Mouse (Mus musculus) brain, adult 2 months (tissue): ENCODE results near the gene Il21r.

ENCODE experiments used
- DNase-seq: peaks from one replicate; pipeline ENCODE4 v3.0.0; 2011; ENCODE audit warnings: low read depth, low spot score

Gene Il21r

GRCm38 (mm10) chr7:125575738-125576540 is 27.3 kb upstream of the Il21r start:
- no peak for DNase-seq

- DNase-seq: no peak
These were observed 26.2 kb upstream of the Il21r start for GRCm38 (mm10) chr7:125576982-125577381.

- DNase-seq: no peak
These were observed 25.6 kb upstream of the Il21r start for GRCm38 (mm10) chr7:125577486-125578088.

GRCm38 (mm10) chr7:125578106-125578505 is 25.1 kb upstream of the Il21r start:
- no peak for DNase-seq

- DNase-seq: no peak
These were observed 23.5 kb upstream of the Il21r start for GRCm38 (mm10) chr7:125579545-125580219.

GRCm38 (mm10) chr7:125580220-125580549 is 23.0 kb upstream of the Il21r start:
- no peak for DNase-seq

- DNase-seq: no peak
These were observed 22.5 kb upstream of the Il21r start for GRCm38 (mm10) chr7:125580625-125581316.

GRCm38 (mm10) chr7:125581317-125581672 is 21.9 kb upstream of the Il21r start:
- peak; percentile 88 for DNase-seq

- DNase-seq: no peak
These were observed 19.8 kb upstream of the Il21r start for GRCm38 (mm10) chr7:125583325-125584004.

- DNase-seq: no peak
These were observed 19.2 kb upstream of the Il21r start for GRCm38 (mm10) chr7:125584005-125584369.

- no peak for DNase-seq
These were observed 16.9 kb upstream of the Il21r start for GRCm38 (mm10) chr7:125586355-125586754.

- no peak for DNase-seq
These were observed 14.5 kb upstream of the Il21r start for GRCm38 (mm10) chr7:125588721-125589120.

- DNase-seq: no peak
These were observed 13.3 kb upstream of the Il21r start for GRCm38 (mm10) chr7:125589896-125590295.

GRCm38 (mm10) chr7:125593831-125594230 is 9.4 kb upstream of the Il21r start:
- DNase-seq: no peak

GRCm38 (mm10) chr7:125596406-125596805 is 6.8 kb upstream of the Il21r start:
- peak; percentile 42 for DNase-seq

- DNase-seq: peak; percentile 10
These were observed 6.1 kb upstream of the Il21r start for GRCm38 (mm10) chr7:125597083-125597482.

GRCm38 (mm10) chr7:125597516-125598347 is 5.5 kb upstream of the Il21r start:
- DNase-seq: no peak

GRCm38 (mm10) chr7:125599373-125599973 is 3.8 kb upstream of the Il21r start:
- no peak for DNase-seq

- DNase-seq: no peak
These were observed 3.1 kb upstream of the Il21r start for GRCm38 (mm10) chr7:125600136-125600535.

GRCm38 (mm10) chr7:125600612-125601279 is 2.5 kb upstream of the Il21r start:
- DNase-seq: peak; percentile 12
